Mouse (Mus musculus): Measurements from ENCODE around the gene Anks6. TPM values are rescaled to one million over a fixed set of nuclear protein-coding genes. Genes with fewer than 3 reads are reported as not detected.

Gene Anks6
- polyA plus RNA-seq, 1 experiment from 2014 or later, result 5.3 TPM

DNA sequence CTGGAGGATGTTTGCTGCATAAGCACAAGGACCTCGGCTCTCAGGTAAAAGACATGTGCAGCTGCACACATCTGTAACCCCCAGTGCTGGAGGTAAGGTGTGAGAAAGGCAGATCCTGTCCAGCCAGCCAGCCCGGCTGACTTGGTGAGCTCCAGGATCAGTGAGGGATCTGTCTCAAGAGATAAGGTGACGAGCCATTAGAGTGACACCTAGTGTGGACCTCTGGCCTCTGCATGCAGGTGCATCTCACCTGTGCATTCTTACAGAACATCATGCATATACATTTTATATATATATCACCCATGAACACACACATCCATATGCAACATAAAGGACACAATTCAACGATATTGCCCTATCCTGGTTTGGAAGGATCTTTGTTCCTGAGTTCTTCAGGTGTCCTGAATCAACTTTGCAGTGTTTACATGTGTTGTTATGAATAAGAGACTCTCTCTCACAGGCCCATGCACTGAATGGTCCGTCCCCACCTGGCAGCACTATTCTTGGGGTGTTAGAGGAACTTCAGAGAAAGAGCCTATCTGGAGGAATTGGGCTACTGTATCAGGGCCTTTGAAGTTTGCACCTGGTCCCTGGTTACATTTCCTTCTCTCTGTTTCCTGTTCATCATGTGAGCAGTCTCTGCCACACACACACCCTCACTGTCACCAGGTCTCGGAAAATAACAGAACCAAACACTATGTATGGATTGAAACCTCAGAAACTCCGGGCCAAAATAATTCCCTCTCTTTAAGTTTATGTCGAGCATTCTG is 56.4 kb downstream of the Anks6 start:
- Histone ChIP-seq H3K4me1 (no peaks in the 10 kb centered on the region), H3K27ac (no peak overlapping the region), H3K9ac (no peak overlapping the region), H3K4me2 (replicated peaks) (no peak overlapping the region), H3K4me3 (no peak overlapping the region), H3K27me3 (replicated peaks) (no peaks in the 10 kb centered on the region; the same call in 1 of the 2 replicates), H3K36me3 (no peaks in the 10 kb centered on the region), H3K9me3 (no peaks in the 10 kb centered on the region)
- no peak for ATAC-seq (ENCODE audit: low FRiP score, low read depth)
- WGBS, result 71% methylated on average over 8 of the region's 8 CpGs

DNA sequence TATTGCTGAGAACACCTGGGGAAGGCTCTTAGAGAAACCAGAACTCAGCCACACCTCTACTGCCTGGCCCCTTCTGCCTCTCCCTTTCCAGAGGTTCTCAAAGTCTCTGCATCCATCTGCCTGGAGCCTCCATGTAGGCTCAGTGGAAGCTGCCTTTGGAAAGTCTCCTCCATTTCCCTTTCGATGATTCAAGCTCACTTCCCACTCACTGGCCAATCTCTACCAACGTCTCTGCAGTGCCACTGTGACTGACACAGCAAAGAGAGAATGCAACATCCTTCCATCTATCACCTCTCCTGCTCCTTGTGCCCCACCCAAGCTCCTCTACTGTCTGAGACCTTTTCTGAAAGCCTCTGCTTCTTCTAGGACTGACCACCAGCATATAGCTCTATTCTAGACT is 59.3 kb downstream of the Anks6 start:
- Histone ChIP-seq H3K9ac (no peak overlapping the region), H3K4me1 (no peaks in the 10 kb centered on the region), H3K4me2 (replicated peaks) (no peak overlapping the region), H3K36me3 (no peaks in the 10 kb centered on the region), H3K9me3 (no peaks in the 10 kb centered on the region), H3K4me3 (no peak overlapping the region), H3K27ac (no peak overlapping the region), H3K27me3 (replicated peaks) (peaks cover 16% of the 10 kb centered on the region)
- WGBS, result 82% methylated on average over 2 of the region's 2 CpGs
- no peak for ATAC-seq (ENCODE audit: low FRiP score, low read depth)

DNA sequence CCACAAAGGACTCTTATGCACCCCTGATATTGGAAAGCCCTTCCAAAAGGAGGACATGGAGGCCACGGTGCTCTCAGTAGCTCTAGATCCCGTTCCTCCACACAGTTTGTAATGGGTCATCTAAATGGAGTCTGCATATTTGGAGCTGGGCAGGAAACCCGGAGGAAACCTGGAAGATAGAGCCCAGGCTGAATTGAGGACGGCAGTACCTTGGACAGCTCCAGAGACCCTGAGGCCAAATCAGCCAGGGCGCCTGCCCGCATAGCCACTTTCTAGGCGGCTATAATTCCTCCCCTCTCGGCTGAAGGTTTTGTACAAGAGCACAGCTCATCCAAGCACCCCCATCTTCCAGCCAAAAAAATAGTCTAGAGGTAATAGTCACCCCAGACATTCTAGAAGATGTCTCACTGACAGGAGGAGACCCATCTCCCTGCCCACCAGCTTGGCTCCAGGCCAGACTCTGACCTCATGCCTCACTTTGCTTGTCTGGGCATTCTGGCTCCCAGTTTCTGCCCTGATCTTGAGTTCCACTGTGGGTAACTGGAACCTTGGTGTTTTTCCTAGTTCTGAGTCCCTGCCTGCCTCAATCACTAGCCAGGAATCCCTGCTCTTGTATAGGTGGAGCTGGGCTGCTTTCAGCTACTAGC is 64.3 kb downstream of the Anks6 start:
- no peak overlapping the region for H3K9ac ChIP-seq
- ATAC-seq (ENCODE audit: low FRiP score, low read depth), result no peak
- 5% methylated on average over 8 of the region's 8 CpGs for WGBS
- no peak overlapping the region for H3K4me3 ChIP-seq
- H3K36me3 ChIP-seq, result no peaks in the 10 kb centered on the region
- H3K27me3 ChIP-seq (replicated peaks), result peaks cover 62% of the 10 kb centered on the region
- H3K9me3 ChIP-seq, result no peaks in the 10 kb centered on the region
- H3K27ac ChIP-seq, result no peak overlapping the region
- H3K4me2 ChIP-seq (replicated peaks), result no peak overlapping the region
- H3K4me1 ChIP-seq, result peaks cover 15% of the 10 kb centered on the region

GRCm38 (mm10) chr4:46991959-46992316 is 65.3 kb downstream of the Anks6 start:
- Histone ChIP-seq H3K27me3 (replicated peaks) (peaks cover 62% of the 10 kb centered on the region), H3K4me3 (peak overlapping the region; percentile 66), H3K27ac (peak overlapping the region; percentile 66; the same call in 1 of the 2 replicates), H3K36me3 (no peaks in the 10 kb centered on the region), H3K4me2 (replicated peaks) (peak overlapping the region; percentile 93), H3K4me1 (peaks cover 15% of the 10 kb centered on the region), H3K9me3 (no peaks in the 10 kb centered on the region), H3K9ac (peak overlapping the region; percentile 75)
- 2% methylated on average over 31 of the region's 31 CpGs for WGBS
- ATAC-seq (ENCODE audit: low FRiP score, low read depth), result no peak; the same call in 1 of the 2 replicates

- Histone ChIP-seq H3K4me1 (peaks cover 15% of the 10 kb centered on the region), H3K4me2 (replicated peaks) (peak within 1 kb of the TSS; percentile 93), H3K27ac (peak within 1 kb of the TSS; percentile 66; the same call in 1 of the 2 replicates), H3K9me3 (no peaks in the 10 kb centered on the region), H3K36me3 (no peaks in the 10 kb centered on the region), H3K9ac (peak within 1 kb of the TSS; percentile 75), H3K27me3 (replicated peaks) (peaks cover 62% of the 10 kb centered on the region), H3K4me3 (peak within 1 kb of the TSS; percentile 66)
- WGBS, result under 1% methylated on average over 109 of the region's 134 CpGs
- peak; percentile 74 for ATAC-seq (ENCODE audit: low FRiP score, low read depth)
These were observed 65.9 kb downstream of the Anks6 start, which contains the start of gene Gabbr2 for GRCm38 (mm10) chr4:46991016-46991958. Gabbr2 (minus strand) TSS chr4:46991873.

DNA sequence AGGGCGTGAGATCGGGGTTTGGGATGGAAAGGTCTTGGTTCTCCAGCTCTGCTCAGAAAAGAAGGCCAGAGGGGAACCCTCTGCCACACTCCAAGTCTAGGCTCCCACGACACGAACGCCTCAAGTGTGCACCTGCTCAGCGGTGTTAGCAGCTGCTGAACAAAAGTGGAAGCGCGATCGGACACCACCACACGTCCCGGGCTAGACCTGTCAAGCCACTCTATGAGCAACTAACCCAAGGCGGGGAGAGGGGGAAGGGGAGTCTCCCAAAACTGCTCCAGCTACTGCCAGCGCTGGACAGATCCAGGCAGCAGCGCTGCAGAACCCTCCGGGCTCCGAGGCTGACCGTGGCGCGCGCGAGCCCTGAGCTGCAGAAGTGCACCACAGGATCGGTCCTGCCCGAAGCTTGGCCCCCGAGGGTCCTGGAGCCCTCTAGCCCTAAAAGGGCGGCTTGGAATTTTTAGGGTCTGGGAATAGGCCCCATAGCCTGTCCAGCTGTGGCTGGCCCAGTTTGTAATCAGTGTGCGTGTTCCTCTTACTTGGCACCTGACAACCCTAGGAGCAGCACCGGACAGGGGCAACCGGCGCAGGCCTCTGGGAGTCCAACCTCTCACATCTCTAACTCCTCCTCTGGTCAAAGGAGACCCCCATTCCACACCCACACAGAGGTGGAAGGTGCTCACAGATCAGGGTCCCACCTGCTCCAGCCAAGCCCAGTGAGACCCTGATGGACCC is 66.8 kb downstream of the Anks6 start:
- WGBS, result 3% methylated on average over 29 of the region's 29 CpGs
- H3K4me3 ChIP-seq, result peak overlapping the region; percentile 66
- no peaks in the 10 kb centered on the region for H3K9me3 ChIP-seq
- peak overlapping the region; percentile 93 for H3K4me2 ChIP-seq (replicated peaks)
- peaks cover 15% of the 10 kb centered on the region for H3K4me1 ChIP-seq
- no peaks in the 10 kb centered on the region for H3K36me3 ChIP-seq
- peak; percentile 27 for ATAC-seq (ENCODE audit: low FRiP score, low read depth)
- H3K27ac ChIP-seq, result no peak overlapping the region
- H3K27me3 ChIP-seq (replicated peaks), result peaks cover 62% of the 10 kb centered on the region
- H3K9ac ChIP-seq, result peak overlapping the region; percentile 75; the same call in 1 of the 2 replicates

GRCm38 (mm10) chr4:46989842-46990241 is 67.4 kb downstream of the Anks6 start:
- no peaks in the 10 kb centered on the region for H3K36me3 ChIP-seq
- peaks cover 62% of the 10 kb centered on the region for H3K27me3 ChIP-seq (replicated peaks)
- H3K4me3 ChIP-seq, result peak overlapping the region; percentile 66
- H3K4me2 ChIP-seq (replicated peaks), result peak overlapping the region; percentile 93
- ATAC-seq (ENCODE audit: low FRiP score, low read depth), result peak; percentile 62; the same call in 1 of the 2 replicates
- 2% methylated on average over 17 of the region's 17 CpGs for WGBS
- H3K9me3 ChIP-seq, result no peaks in the 10 kb centered on the region
- no peak overlapping the region for H3K27ac ChIP-seq
- peaks cover 15% of the 10 kb centered on the region for H3K4me1 ChIP-seq
- H3K9ac ChIP-seq, result no peak overlapping the region; the same call in 1 of the 2 replicates

GRCm38 (mm10) chr4:46988824-46989223 is 68.4 kb downstream of the Anks6 start:
- H3K4me1 ChIP-seq, result peaks cover 15% of the 10 kb centered on the region
- no peak overlapping the region for H3K9ac ChIP-seq
- H3K27ac ChIP-seq, result no peak overlapping the region
- H3K9me3 ChIP-seq, result no peaks in the 10 kb centered on the region
- no peak overlapping the region for H3K4me2 ChIP-seq (replicated peaks)
- H3K36me3 ChIP-seq, result no peaks in the 10 kb centered on the region
- ATAC-seq (ENCODE audit: low FRiP score, low read depth), result no peak
- no peak overlapping the region for H3K4me3 ChIP-seq
- 83% methylated on average over 4 of the region's 4 CpGs for WGBS
- H3K27me3 ChIP-seq (replicated peaks), result peaks cover 54% of the 10 kb centered on the region

DNA sequence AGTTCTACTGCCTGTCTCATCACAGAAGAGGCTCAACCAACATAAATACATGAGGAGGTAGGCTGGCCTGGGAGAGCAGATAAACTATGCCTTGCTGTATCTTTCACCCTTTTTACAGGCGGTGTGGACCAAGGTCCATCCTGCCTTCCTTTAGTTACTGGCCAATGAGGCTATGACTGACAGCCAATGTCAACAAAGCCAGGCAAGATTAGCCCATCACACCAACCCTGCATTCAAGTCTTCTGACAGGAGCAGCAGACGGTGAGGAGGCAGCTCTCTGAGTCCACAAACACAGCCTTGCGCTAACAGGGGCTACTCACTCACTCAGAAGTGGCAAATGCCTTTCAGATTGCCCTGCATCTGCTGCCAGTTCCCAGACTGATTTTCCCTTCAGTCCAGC is 69.0 kb downstream of the Anks6 start:
- WGBS, result 72% methylated on average over 3 of the region's 3 CpGs
- no peak overlapping the region for H3K4me3 ChIP-seq
- no peaks in the 10 kb centered on the region for H3K9me3 ChIP-seq
- no peak overlapping the region for H3K9ac ChIP-seq
- H3K36me3 ChIP-seq, result no peaks in the 10 kb centered on the region
- ATAC-seq (ENCODE audit: low FRiP score, low read depth), result no peak
- no peak overlapping the region for H3K27ac ChIP-seq
- no peak overlapping the region for H3K4me2 ChIP-seq (replicated peaks)
- H3K27me3 ChIP-seq (replicated peaks), result peaks cover 48% of the 10 kb centered on the region
- H3K4me1 ChIP-seq, result peaks cover 15% of the 10 kb centered on the region

DNA sequence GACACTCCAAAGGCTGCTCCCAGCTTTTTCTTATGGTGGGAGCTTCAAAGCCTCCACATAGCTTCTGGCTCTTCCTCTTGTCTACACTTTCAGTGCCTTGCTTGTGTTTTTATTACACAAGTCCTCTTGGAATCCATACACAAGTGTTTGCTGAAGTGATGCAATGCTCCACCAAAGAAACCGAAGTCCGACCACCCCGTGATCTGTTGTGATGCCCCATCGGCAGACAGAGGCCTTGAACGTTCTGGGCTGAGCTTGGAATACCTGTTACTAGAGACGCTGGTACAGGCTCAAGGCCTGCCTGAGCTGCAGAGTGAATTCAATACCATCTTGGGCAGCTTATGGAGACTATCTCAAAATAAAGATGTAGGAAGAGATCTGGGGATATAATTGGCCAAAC is 69.4 kb downstream of the Anks6 start:
- no peaks in the 10 kb centered on the region for H3K36me3 ChIP-seq
- H3K27me3 ChIP-seq (replicated peaks), result peaks cover 44% of the 10 kb centered on the region
- H3K27ac ChIP-seq, result no peak overlapping the region
- H3K4me1 ChIP-seq, result peaks cover 15% of the 10 kb centered on the region
- H3K9ac ChIP-seq, result no peak overlapping the region
- no peak for ATAC-seq (ENCODE audit: low FRiP score, low read depth)
- H3K4me2 ChIP-seq (replicated peaks), result no peak overlapping the region
- H3K4me3 ChIP-seq, result no peak overlapping the region
- WGBS, result 93% methylated on average over 6 of the region's 6 CpGs
- H3K9me3 ChIP-seq, result no peaks in the 10 kb centered on the region

- Histone ChIP-seq H3K9ac (no peak overlapping the region), H3K27me3 (replicated peaks) (peaks cover 27% of the 10 kb centered on the region), H3K36me3 (no peaks in the 10 kb centered on the region), H3K4me3 (no peak overlapping the region), H3K9me3 (no peaks in the 10 kb centered on the region), H3K27ac (no peak overlapping the region), H3K4me2 (replicated peaks) (no peak overlapping the region), H3K4me1 (peaks cover 7% of the 10 kb centered on the region)
- no peak for ATAC-seq (ENCODE audit: low FRiP score, low read depth)
These were observed 71.2 kb downstream of the Anks6 start for GRCm38 (mm10) chr4:46986054-46986453.
